Mouse (Mus musculus) embryonic fibroblast, embryonic 13.5 days (primary cell): ENCODE results near the gene Tnpo3.

Experiments
- CTCF ChIP-seq: IDR thresholded peaks from 2 replicates; pipeline ENCODE4 v1.5.1; 2011; ENCODE audit warnings: mild to moderate bottlenecking, control low read depth, low read length, moderate library complexity, borderline replicate concordance; ENCODE audit not compliant: insufficient read depth
- POLR2A ChIP-seq: IDR thresholded peaks from 2 replicates; pipeline ENCODE4 v1.6.1; 2011; ENCODE audit warnings: low read depth, mild to moderate bottlenecking, control low read depth, low read length, moderate library complexity

GRCm38 (mm10) chr6:29620840-29621543, 11.3 kb upstream of the Tnpo3 start:
- TF ChIP-seq POLR2A (no peak), CTCF (no peak)
